Mouse (Mus musculus) cortical plate, adult 2 months (tissue): ENCODE data around the gene 4930415O20Rik. TPM values are rescaled to one million over a fixed set of nuclear protein-coding genes. Genes with fewer than 3 reads are reported as not detected.

Experiments
- H3K27ac ChIP-seq: fragments of 200-500 bp; 2 replicates; pipeline ENCODE4 v1.5.1; 2012; ENCODE audit warnings: low read length, control low read depth, inconsistent platforms; ENCODE audit not compliant: insufficient read depth
- H3K4me1 ChIP-seq: fragments of 200-500 bp; 2 replicates; pipeline ENCODE4 v1.6.1; 2011; ENCODE audit warnings: low read length; ENCODE audit not compliant: control insufficient read depth, insufficient read depth
- H3K4me3 ChIP-seq: fragments of 200-500 bp; 2 replicates; pipeline ENCODE4 v1.5.1; 2011; ENCODE audit warnings: mild to moderate bottlenecking, low read length, control low read depth; ENCODE audit not compliant: insufficient read depth
- CTCF ChIP-seq: fragments of 200-500 bp; IDR thresholded peaks from 2 replicates; pipeline ENCODE4 v1.5.1; 2011; ENCODE audit warnings: mild to moderate bottlenecking, control low read depth, low read length; ENCODE audit not compliant: insufficient read depth; ENCODE audit errors: extremely low read depth
- POLR2A ChIP-seq: fragments of 200-500 bp; IDR thresholded peaks from 2 replicates; pipeline ENCODE4 v1.6.1; 2011; ENCODE audit warnings: mild to moderate bottlenecking, low read length, control low read depth; ENCODE audit not compliant: insufficient read depth; ENCODE audit errors: extremely low read depth
- polyA plus RNA-seq: library from polyadenylated mRNA; depleted of rRNA; stranded (reverse); fragments of >200 nt; gene quantifications from 2 replicates; pipeline ENCODE4 v1.2.3, GENCODE M21; 2012; rRNA removed

Gene 4930415O20Rik
- polyA plus RNA-seq, 1 experiment: not detected

GRCm38 (mm10) chr15:98633822-98634470 is 63.1 kb downstream of the 4930415O20Rik start:
- Histone ChIP-seq H3K4me3 (peak overlapping the region; percentile 71), H3K27ac (no peak overlapping the region), H3K4me1 (peaks cover 7% of the 10 kb centered on the region; the same call in 1 of the 2 replicates)
- TF ChIP-seq CTCF (no peak), POLR2A (no peak)

- Histone ChIP-seq H3K4me3 (peak overlapping the region; percentile 71), H3K27ac (no peak overlapping the region), H3K4me1 (peaks cover 3% of the 10 kb centered on the region; the same call in 1 of the 2 replicates)
- peak; percentile 47; the same call in 1 of the 2 replicates for TF ChIP-seq POLR2A
- TF ChIP-seq CTCF: no peak
These were observed 63.8 kb downstream of the 4930415O20Rik start for GRCm38 (mm10) chr15:98634541-98635081.

GRCm38 (mm10) chr15:98635291-98635841 is 64.6 kb downstream of the 4930415O20Rik start:
- TF ChIP-seq CTCF (no peak), POLR2A (no peak)
- Histone ChIP-seq H3K4me1 (peaks cover 5% of the 10 kb centered on the region; the same call in 1 of the 2 replicates), H3K27ac (peak overlapping the region; percentile 54), H3K4me3 (peak overlapping the region; percentile 71)

- Histone ChIP-seq H3K27ac (peak overlapping the region; percentile 54; the same call in 1 of the 2 replicates), H3K4me3 (peak overlapping the region; percentile 71), H3K4me1 (peaks cover 5% of the 10 kb centered on the region; the same call in 1 of the 2 replicates)
- TF ChIP-seq POLR2A (peak; percentile 47; the same call in 1 of the 2 replicates), CTCF (no peak)
These were observed 65.7 kb downstream of the 4930415O20Rik start for GRCm38 (mm10) chr15:98636517-98636916.

GRCm38 (mm10) chr15:98637155-98637554 is 66.4 kb downstream of the 4930415O20Rik start:
- TF ChIP-seq POLR2A (no peak), CTCF (no peak)
- H3K4me3 ChIP-seq: no peak overlapping the region; the same call in 1 of the 2 replicates
- no peak overlapping the region for H3K27ac ChIP-seq
- H3K4me1 ChIP-seq: peaks cover 5% of the 10 kb centered on the region; the same call in 1 of the 2 replicates

Other genes starting within 250 kb of the 4930415O20Rik start
- gene Olfr284, start 230.0 kb upstream of the 4930415O20Rik start, polyA plus RNA-seq: not detected in 2 replicates
- gene Olfr283, start 190.1 kb upstream of the 4930415O20Rik start, polyA plus RNA-seq: 0.21 and 0.26 TPM in 2 replicates
- gene Olfr282, start 139.8 kb upstream of the 4930415O20Rik start, polyA plus RNA-seq: not detected in 2 replicates
- gene Olfr281, start 118.4 kb upstream of the 4930415O20Rik start, polyA plus RNA-seq: not detected in 2 replicates
- not detected in 2 replicates for gene OR5BS1P, start 101.1 kb upstream of the 4930415O20Rik start, polyA plus RNA-seq
- not detected in 2 replicates for gene Lalba, start 88.3 kb upstream of the 4930415O20Rik start, polyA plus RNA-seq
- gene Olfr279, start 78.6 kb upstream of the 4930415O20Rik start, polyA plus RNA-seq: 0.04 and 0.19 TPM in 2 replicates
- 52.9 and 55.7 TPM in 2 replicates for gene Kansl2, start 36.7 kb upstream of the 4930415O20Rik start, polyA plus RNA-seq
- 17.4 and 17.9 TPM in 2 replicates for gene Ccnt1, start 81 bp upstream of the 4930415O20Rik start, polyA plus RNA-seq
- 38.2 and 44.3 TPM in 2 replicates for gene Adcy6, start 39.1 kb downstream of the 4930415O20Rik start, polyA plus RNA-seq
- gene Cacnb3, start 59.8 kb downstream of the 4930415O20Rik start, polyA plus RNA-seq: 339 and 348 TPM in 2 replicates
- gene Ddx23, start 91.9 kb downstream of the 4930415O20Rik start, polyA plus RNA-seq: 53.4 and 60.5 TPM in 2 replicates
- gene Rnd1, start 106.5 kb downstream of the 4930415O20Rik start, polyA plus RNA-seq: 34.5 and 37.4 TPM in 2 replicates
- gene Ccdc65, start 137.2 kb downstream of the 4930415O20Rik start, polyA plus RNA-seq: 9.3 and 10.6 TPM in 2 replicates
- gene Fkbp11, start 157.2 kb downstream of the 4930415O20Rik start, polyA plus RNA-seq: 2.1 TPM in 2 replicates
- 701 and 730 TPM in 2 replicates for gene Arf3, start 192.2 kb downstream of the 4930415O20Rik start, polyA plus RNA-seq
- gene Wnt10b, start 207.1 kb downstream of the 4930415O20Rik start, polyA plus RNA-seq: 2.6 and 3.1 TPM in 2 replicates
- 0.15 and 0.17 TPM in 2 replicates for gene Wnt1, start 218.9 kb downstream of the 4930415O20Rik start, polyA plus RNA-seq
- 723 and 876 TPM in 2 replicates for gene Ddn, start 238.5 kb downstream of the 4930415O20Rik start, polyA plus RNA-seq